Mouse (Mus musculus) liver, adult (tissue): ENCODE measurements around the gene 0610010K14Rik.

Experiments
- GATA4 ChIP-seq: IDR thresholded peaks from 2 replicates; pipeline ENCODE4 v1.6.1; 2014; ENCODE audit warnings: mild to moderate bottlenecking, low read length; ENCODE audit not compliant: insufficient replicate concordance

The 0610010K14Rik gene

DNA sequence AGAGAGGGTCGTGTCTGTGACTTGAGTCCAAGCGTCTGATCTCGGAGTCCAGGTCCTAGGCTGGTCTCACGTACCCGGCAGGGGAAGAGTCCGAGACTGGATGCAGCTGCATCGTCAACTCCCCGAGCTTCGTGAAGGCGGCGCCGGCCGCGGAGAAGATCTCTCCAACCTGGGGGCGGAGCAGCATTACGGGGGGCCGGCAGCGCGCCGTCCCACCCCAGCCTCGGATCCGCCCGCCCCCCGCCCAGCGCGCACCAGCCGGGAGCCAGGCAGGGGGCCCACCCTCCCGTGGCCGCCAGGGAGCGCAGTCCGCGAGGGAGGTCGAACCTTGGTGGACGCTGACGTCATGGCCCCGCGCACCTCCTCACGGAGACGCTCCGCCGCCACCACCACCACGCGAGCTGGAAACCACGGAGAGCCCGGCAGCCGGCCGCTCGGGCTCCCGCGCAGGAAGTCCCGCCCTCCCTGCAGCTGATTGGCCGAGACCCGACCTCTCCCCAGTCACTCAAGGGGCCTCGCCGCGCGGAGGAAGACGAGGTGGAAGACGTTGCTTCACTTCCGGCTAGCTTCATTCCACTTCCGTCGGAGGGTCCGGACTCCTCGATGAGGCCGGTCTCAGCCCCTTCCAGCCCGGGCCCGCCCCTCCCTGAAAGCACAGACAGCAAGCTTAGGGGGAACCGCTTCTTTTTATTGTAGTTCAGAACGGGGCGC lies at the start of gene 0610010K14Rik:
Gene 0610010K14Rik, minus strand, starts transcription at position 458 of the 711 bp plus-strand sequence.
- TF ChIP-seq GATA4 = no peak

DNA sequence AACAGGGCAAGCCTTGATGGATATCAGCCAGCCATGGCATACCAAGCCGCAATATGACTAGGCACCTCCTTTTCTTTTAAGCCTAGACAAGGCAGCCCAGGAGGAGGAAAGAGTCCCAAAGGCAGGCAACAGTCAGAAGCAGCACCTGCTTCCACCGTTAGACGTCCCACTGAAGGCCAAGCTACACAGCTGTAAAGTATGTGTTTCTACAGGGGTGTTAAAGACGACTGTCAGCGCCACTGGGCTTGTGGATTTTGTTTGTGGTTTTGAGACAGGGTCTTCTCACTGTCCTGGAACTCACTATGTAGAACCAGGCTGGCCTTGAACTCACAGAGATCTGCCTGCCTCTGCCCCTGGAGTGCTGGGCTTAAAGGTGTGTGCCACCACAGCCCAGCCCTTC lies 48.0 kb upstream of the 0610010K14Rik start:
- TF ChIP-seq GATA4 = no peak

DNA sequence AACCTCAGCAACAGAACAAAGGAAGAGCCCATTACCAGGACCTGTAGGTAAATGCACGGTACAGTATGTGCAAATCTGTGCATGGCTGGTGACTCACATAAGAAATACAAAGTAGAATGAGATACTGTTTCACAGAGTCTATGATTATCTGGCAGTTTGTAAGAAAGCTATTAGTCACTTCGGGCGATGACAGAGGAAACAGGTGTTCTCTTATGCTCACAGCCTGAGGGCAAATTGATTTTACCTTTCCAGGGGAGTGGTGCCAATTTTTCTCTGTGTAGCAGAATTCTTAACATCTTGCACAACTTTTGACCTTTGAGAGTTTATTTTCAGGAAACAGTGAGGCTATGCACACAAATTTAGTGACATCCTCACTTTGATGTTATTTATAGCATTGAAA lies 47.0 kb upstream of the 0610010K14Rik start:
- TF ChIP-seq GATA4 = no peak

- TF ChIP-seq GATA4 = no peak
These were observed 46.0 kb upstream of the 0610010K14Rik start for GRCm38 (mm10) chr11:70283666-70284065.

DNA sequence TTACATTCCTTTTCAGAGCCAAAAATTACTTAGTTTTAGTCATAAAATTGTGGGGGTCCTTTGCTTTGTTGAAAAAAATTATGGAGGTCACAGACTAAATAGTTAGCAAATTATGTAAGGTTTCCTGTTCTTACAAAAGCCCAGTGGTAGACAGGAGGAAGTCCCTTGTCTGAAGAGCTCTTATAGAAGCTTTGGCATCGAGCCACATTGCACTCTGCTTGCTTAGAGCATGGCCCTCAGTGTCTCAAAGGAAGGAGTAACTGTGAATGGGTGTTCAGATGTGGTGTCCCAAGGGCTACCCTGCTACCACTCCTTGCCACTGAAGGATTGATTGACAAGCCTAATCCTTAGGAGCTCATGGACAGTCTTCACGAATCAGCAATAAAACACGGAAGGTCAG lies 42.7 kb upstream of the 0610010K14Rik start:
- TF ChIP-seq GATA4 = no peak

GRCm38 (mm10) chr11:70278961-70279360 lies 41.2 kb upstream of the 0610010K14Rik start:
- no peak for TF ChIP-seq GATA4

DNA sequence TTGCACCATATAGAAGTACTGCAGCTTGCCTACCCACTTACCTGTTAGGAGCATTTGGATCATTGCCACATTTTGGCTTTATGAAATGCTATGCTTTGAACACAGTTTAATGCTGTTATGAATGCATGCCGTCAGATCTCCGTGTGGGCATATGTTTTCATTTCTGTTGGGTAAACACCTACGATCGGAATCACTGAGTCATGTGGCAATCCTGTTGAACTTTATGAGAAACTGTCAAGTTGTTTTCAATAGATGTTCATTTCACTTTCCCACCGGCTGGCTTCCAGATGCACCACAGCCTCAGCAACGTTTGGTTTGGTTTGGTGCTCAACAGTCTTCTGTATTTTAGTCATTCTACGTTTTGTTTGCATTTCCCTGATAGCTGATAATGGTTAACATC lies 33.9 kb upstream of the 0610010K14Rik start:
- TF ChIP-seq GATA4 = no peak

GRCm38 (mm10) chr11:70266405-70266804 lies 28.7 kb upstream of the 0610010K14Rik start:
- no peak for TF ChIP-seq GATA4

- TF ChIP-seq GATA4 = no peak
These were observed 28.1 kb upstream of the 0610010K14Rik start for GRCm38 (mm10) chr11:70265819-70266218.

DNA sequence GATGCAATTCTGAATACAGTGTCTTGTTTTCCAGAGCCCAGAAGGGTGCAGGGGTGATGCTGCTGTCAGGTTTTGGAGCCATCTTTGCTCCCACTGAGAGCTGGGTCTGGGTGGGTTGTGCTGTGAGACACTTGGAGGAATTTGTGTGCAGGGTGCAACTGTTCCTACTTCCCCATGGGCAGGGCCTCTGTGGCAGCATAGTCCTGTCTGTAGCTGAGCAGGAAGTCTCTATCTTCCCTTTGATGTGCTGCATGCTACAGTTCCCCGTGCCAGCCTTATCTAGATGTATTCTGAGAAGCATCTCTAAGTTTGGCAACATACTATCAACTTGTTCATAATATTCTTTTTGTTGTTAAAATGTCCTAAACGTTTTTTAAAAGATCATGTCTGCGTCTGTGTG lies 27.5 kb upstream of the 0610010K14Rik start:
- no peak for TF ChIP-seq GATA4

- TF ChIP-seq GATA4 = no peak
These were observed 21.3 kb upstream of the 0610010K14Rik start for GRCm38 (mm10) chr11:70259035-70259434.

GRCm38 (mm10) chr11:70254931-70255531 lies 17.3 kb upstream of the 0610010K14Rik start, which contains the start of gene Alox12:
Gene Alox12, minus strand, starts transcription at chr11:70255353.
- TF ChIP-seq GATA4 = no peak

- TF ChIP-seq GATA4 = no peak
These were observed 16.6 kb upstream of the 0610010K14Rik start for GRCm38 (mm10) chr11:70254337-70254736.

DNA sequence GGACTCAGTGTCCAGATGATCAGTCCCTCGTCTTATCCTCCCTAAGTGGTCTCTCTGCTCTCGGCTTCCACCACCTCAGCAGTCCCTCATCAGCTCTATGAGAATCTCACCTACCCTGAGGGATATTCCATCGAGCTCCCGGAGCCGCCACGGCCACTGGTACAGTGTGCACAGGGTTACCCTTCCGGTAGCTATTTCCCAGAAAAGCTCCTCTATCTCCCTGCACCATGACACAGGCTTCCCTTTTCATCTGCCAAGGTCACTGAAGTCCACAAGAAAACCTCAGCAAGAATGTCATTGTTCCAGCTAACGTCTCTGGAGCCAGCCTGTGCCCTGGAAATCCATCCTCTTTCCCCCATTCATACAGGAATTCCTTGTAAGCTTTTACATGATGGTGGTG lies 14.1 kb upstream of the 0610010K14Rik start:
- TF ChIP-seq GATA4 = peak; percentile 92; the same call in 1 of the 2 replicates

DNA sequence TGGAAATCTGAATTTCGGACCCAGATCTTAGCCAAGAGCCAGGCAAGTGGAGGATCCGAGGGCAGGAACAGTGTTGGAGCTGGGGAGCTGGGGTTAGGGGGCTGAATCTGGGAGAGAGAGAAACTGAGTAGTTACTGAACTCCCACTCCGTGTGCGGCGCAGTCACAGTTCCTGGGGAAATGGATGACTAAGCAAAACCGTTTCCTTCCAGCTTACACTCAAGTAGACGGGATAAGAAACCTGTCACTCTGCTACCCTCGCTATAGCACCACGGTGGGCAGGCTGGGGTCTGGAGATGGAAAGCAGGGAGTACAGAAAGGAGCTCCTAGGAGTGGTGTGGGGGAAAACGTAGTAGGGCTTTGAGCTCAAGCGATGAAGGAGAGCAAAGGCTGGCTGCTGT lies 12.4 kb upstream of the 0610010K14Rik start:
- no peak for TF ChIP-seq GATA4

DNA sequence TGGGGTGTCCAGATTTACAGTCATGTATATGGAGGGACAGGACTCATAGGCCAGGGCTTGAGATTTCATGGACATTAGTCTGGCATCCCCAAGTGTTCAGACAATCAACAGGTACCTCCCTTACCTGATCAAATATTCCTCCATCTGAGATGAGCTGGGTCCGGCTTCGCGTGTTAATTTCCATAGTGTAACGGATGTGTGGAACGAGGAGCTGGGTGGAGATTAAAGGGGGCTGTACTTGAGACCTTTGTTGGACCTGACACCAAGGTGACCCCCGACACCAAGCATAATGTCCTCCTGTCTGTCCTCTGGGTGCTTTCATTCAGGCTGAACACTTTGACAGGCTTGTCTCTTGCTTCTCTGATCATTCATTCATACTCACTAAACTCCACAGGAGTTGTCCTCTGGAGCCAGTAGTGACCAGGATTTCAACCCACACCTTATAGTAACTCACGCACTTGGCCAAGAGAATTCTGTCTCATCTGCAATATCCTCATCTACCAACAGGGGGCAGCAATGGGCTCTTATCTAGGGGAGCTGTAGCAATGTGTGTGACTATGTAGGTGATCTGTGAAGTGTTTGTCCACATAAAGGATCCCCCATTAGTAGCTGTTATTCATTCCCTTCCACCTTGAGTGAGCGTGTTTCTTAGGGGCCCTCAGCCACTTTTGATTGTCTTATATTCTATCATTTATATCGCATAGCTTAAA lies 9.6 kb upstream of the 0610010K14Rik start:
- no peak; the same call in 1 of the 2 replicates for TF ChIP-seq GATA4
